Mouse (Mus musculus) heart, adult 9 months (tissue): Measurements from ENCODE around the gene Rab5b.
A peak's percentile ranks its signal among the peaks of the same experiment; 100 is the strongest.

Experiments
- DNase-seq, 2 experiments: peaks; one replicate each; pipeline ENCODE4 v3.0.0; 2022; ENCODE audit warnings: low spot score in 2 of 2

The Rab5b gene

DNA sequence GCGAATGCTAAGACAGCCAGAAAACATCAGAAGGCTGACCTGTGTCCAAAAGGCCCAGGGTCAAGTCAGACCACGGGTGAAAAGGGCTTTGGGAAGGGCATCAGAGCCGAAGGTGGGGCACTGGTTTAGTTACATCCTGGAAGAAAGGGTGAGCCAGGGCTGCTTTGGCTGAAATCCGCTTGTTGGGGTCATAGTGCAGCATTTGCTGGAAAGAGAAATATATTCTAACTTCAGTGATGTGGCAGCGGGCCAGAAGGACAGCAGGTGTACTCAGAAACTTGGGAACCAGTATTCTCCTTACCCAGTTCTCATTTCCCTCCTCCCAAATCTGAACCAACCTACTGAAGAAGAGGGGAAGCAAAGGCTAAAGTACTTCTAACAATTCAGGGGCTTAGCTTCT is 2.9 kb upstream of the Rab5b start:
- no peak for DNase-seq

- no peak for DNase-seq
Observed at GRCm38 (mm10) chr10:128697072-128697725, 1.1 kb upstream of the Rab5b start.

GRCm38 (mm10) chr10:128695411-128695991 is 563 bp downstream of the Rab5b start:
- DNase-seq = no peak

- peak in 1 of 2 experiments; percentile 40 for DNase-seq
Observed at GRCm38 (mm10) chr10:128674469-128675008, 21.5 kb downstream of the Rab5b start.

DNA sequence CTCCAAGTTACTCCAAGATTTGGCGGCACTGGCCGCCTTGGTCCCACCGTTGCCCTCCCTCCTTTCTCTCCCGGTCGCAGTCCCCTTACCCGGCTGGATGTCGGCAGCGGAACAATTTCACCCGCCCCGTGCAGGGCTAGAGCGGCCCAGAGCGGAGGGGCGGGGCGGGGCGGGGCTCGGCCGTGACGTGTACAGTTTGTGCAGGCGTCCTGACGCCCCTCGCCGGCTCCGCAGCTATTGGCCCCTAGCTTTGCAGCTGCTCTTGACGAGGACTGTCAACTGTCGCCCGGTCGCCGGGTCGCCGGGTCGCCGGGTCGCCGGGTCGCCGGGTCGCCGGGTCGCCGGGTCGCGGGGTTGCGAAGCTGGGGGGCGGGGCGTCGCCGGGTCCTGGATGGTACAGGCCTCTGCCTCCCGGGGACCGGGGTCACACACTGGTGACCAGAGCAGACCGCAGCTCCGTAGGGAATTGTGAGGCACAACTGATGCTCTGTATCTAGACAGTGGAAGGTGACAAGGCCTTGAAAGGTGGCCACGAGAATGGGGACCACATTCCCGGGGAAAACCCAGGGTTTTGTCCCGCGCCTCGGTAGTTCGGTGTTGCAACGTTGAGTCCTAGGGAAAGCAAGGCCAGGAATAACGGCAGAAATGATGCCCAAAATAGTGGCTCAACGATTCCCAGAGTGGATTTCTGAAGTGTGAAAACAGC is 22.1 kb downstream of the Rab5b start, which contains the start of gene Suox:
Suox (minus strand) TSS at position 311 of the 706 bp plus-strand sequence.
- DNase-seq = peak; percentile 81 to 85

DNA sequence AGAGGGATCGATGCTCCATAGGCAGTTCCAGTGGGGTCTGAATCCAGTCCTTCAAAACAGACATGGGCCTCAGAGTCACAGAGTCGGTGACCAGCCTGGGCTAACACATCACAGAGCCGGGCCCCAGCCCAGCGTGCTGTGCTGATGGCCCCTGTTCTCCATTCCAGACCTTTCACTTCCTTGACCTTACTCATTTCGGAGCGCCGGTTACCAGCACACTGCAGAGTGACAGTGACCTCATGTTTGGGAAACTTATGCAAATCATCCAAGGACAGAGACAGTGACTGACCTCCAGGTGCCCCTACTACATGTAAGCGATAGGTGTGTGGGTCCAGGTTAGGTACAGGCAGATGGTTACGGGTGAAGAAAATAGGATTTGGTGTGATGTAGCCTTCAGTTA is 24.9 kb downstream of the Rab5b start:
- no peak for DNase-seq

- DNase-seq = no peak
Observed at GRCm38 (mm10) chr10:128668790-128669672, 27.0 kb downstream of the Rab5b start.

- no peak for DNase-seq
Observed at GRCm38 (mm10) chr10:128665806-128666205, 30.3 kb downstream of the Rab5b start.

DNA sequence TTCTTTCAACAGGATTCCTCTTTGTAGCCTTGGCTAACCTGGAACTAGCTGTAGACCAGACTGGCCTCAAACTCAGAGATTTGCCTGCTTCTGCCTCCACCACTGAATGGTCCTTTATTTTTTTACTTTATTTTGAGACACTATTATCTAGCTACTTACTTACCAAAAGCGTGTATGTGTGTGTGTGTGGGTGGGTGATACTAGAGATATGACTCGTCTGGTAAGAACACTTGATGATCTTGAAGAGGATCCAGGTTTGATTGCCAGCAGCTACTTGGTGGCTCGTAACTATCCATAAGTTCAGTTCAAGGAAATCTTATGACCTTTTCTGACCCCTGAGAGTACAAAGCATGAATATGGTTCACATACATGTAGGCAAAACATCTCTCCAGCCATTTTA is 30.8 kb downstream of the Rab5b start:
- DNase-seq = no peak

GRCm38 (mm10) chr10:128664808-128665207 is 31.3 kb downstream of the Rab5b start:
- no peak for DNase-seq

- DNase-seq = no peak
Observed at GRCm38 (mm10) chr10:128663441-128664220, 32.4 kb downstream of the Rab5b start.

DNA sequence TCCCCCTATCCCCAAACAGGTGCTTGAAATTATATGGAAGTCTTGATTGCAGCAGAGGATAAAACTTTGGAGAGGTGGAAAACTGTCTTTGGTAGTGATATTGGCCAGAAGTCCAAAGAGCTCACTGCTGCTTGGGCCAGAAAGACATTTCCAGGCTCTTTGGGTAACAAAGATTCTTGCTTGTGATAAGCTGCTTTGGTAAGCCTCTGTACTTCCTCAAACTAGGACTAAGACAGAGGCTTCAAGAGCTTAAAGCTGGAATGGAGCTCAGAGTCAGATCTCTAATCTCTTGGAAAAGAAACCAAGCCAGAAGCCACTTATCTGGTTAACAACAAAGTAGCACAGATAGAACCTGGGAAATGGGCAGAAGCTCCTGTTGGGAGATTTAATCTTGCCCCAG is 33.6 kb downstream of the Rab5b start:
- DNase-seq = no peak

GRCm38 (mm10) chr10:128659490-128659889 is 36.6 kb downstream of the Rab5b start:
- no peak for DNase-seq

DNA sequence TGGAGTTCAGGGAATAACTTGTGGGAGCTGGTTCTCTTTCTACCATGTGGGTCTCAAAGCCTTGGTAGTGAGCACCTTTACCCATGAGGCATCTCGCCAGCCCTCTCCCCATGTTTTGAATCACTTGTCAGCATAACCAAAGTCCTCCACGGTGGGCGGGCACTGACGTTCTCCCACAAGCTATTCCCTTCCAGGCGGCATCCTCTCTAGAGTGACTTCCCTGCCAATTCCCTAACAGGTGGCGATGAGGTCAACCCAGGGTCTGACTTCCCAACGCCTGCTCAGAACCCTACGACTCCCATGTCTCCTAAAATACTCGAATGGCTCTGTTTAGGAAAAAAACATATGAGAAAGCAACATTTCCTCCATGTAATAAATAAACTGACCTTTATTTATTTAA is 38.2 kb downstream of the Rab5b start:
- DNase-seq = no peak

DNA sequence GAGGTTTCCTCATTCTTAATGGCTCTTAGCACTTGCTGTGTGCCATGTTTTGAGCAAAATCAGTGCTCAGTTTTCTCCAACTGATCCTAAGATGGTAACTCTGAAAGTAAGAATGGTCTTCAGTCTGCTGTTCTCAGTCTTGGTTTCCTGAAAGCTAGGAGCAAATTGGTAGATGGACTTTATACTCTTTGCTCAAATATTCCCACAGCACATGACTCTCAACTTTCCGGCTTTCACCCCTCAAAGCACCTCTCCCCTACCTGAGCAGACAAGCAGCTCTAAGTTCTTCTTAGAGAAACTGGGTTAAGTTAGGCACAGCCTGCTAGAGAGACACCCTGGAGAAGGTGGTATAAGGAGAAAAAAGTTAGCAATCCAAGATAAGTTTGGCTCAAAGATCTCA is 39.3 kb downstream of the Rab5b start:
- DNase-seq = no peak

GRCm38 (mm10) chr10:128655254-128655653 is 40.8 kb downstream of the Rab5b start:
- DNase-seq = no peak

- DNase-seq = no peak
Observed at GRCm38 (mm10) chr10:128653866-128654265, 42.2 kb downstream of the Rab5b start.

DNA sequence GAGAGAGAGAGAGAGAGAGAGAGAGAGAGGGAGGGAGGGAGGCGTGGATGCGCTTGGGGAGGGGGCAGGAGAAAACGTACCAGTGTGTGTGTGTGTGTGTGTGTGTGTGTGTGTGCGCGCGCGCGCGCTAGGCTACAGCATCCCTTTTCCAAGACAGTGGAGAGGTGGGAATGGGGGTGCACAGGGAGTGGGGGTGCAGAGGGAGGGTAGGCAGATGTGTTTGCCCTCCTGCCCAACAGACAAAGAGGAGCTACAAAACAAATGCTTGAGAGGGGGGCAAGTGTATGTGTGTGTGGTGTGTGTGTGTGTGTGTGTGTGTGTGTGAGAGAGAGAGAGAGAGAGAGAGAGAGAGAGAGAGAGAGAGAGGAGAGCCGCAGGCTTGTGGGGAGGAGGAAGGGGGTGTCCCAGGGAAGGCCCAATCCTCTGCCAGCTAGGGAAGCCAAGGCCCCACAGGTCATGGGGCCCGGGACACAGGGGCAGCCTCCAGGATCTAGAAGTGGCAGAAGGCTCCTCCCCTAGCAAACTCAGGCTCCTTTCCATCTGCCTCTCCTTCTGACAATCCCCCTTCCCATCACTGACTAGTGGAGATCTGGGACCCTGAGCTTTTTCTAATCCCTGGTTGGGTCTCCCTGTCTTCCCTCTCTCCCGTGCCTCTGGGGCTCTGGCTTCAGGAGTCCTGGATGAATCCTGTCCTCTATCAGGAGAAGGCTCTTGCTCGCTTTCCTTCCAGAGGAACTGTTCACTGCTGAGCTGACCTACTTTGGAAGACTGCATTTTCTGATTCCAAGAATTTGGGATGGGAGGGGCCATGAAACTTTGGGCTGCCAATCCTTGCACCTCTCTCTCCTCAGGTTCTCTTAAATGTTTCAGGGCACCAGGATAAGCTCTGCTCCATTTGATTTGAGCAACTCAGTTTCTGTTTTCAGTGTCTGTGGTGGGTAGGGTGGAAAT is 49.6 kb downstream of the Rab5b start:
- peak; percentile 19 to 27 for DNase-seq

- no peak for DNase-seq
Observed at GRCm38 (mm10) chr10:128645111-128646011, 50.7 kb downstream of the Rab5b start, which contains the start of gene Ikzf4. Ikzf4 (minus strand) TSS chr10:128645991.
